Mouse (Mus musculus) myocyte (in vitro differentiated cells): ENCODE data around the gene Pou6f1. TPM values are rescaled to one million over a fixed set of nuclear protein-coding genes. Genes with fewer than 3 reads are reported as not detected.

Experiments used
- H3K27me3 ChIP-seq: one replicate; pipeline ENCODE4 v1.6.1; 2011; ENCODE audit not compliant: control insufficient read depth, insufficient read depth, insufficient read length
- H3K36me3 ChIP-seq: one replicate; pipeline ENCODE4 v1.6.1; 2011; ENCODE audit not compliant: control insufficient read depth, insufficient read depth
- H3K4me2 ChIP-seq: one replicate; pipeline ENCODE4 v1.6.1; 2011; ENCODE audit warnings: low read depth, control low read depth
- H3K4me3 ChIP-seq: one replicate; pipeline ENCODE4 v1.5.1; 2011; ENCODE audit warnings: mild to moderate bottlenecking, control low read depth, moderate library complexity
- H3K79me2 ChIP-seq: one replicate; pipeline ENCODE4 v1.6.1; 2011; ENCODE audit not compliant: control insufficient read depth, insufficient read depth
- H3ac ChIP-seq: one replicate; pipeline ENCODE4 v1.6.1; 2011; ENCODE audit not compliant: control insufficient read depth, insufficient read length
- CEBPB ChIP-seq: IDR thresholded peaks from 2 replicates; pipeline ENCODE4 v1.6.1; 2011; ENCODE audit warnings: mild to moderate bottlenecking, moderate library complexity; ENCODE audit not compliant: poor library complexity, insufficient read depth, severe bottlenecking
- E2F4 ChIP-seq: IDR thresholded peaks from one replicate; pipeline ENCODE4 v1.6.1; 2011; ENCODE audit warnings: mild to moderate bottlenecking, control low read depth, moderate library complexity; ENCODE audit not compliant: insufficient read depth
- MAX ChIP-seq: IDR thresholded peaks from one replicate; pipeline ENCODE4 v1.6.1; 2011; ENCODE audit warnings: low read depth, mild to moderate bottlenecking, control low read depth
- MYOD1 ChIP-seq, 3 experiments: IDR thresholded peaks; one replicate each; pipeline ENCODE4 v1.6.1; 2011; ENCODE audit warnings: control low read depth in 2 of 3, low read depth in 2 of 3, mild to moderate bottlenecking in 2 of 3, moderate library complexity in 1 of 3; ENCODE audit not compliant: insufficient read length in 2 of 3, control insufficient read depth in 1 of 3
- MYOG ChIP-seq, 3 experiments: IDR thresholded peaks; one replicate each; pipeline ENCODE4 v1.6.1; 2011; ENCODE audit warnings: control low read depth in 2 of 3, low read depth in 2 of 3, mild to moderate bottlenecking in 2 of 3; ENCODE audit not compliant: insufficient read length in 2 of 3, control insufficient read depth in 1 of 3, insufficient read depth in 1 of 3
- POLR2A ChIP-seq: IDR thresholded peaks from one replicate; pipeline ENCODE4 v1.6.1; 2011; ENCODE audit warnings: low read depth, mild to moderate bottlenecking, control low read depth, moderate library complexity; ENCODE audit not compliant: insufficient read length
- POLR2AphosphoS2 ChIP-seq: IDR thresholded peaks from one replicate; pipeline ENCODE4 v1.6.1; 2011; ENCODE audit warnings: low read depth, control low read depth; ENCODE audit not compliant: insufficient read length
- REST ChIP-seq: IDR thresholded peaks from one replicate; pipeline ENCODE4 v1.6.1; 2011; ENCODE audit warnings: mild to moderate bottlenecking, control low read depth, moderate library complexity; ENCODE audit not compliant: insufficient read depth, insufficient read length
- SRF ChIP-seq: IDR thresholded peaks from one replicate; pipeline ENCODE4 v1.6.1; 2011; ENCODE audit warnings: low read depth; ENCODE audit not compliant: control insufficient read depth, insufficient read length
- TCF12 ChIP-seq: IDR thresholded peaks from one replicate; pipeline ENCODE4 v1.6.1; 2011; ENCODE audit warnings: mild to moderate bottlenecking, control low read depth; ENCODE audit not compliant: poor library complexity, insufficient read depth, severe bottlenecking
- TCF3 ChIP-seq: IDR thresholded peaks from one replicate; pipeline ENCODE4 v1.6.1; 2011; ENCODE audit warnings: low read depth, control low read depth; ENCODE audit not compliant: insufficient read length
- USF1 ChIP-seq: IDR thresholded peaks from one replicate; pipeline ENCODE4 v1.6.1; 2011; ENCODE audit warnings: low read depth, mild to moderate bottlenecking, control low read depth, moderate library complexity
- polyA plus RNA-seq: library from polyadenylated mRNA; unstranded; fragments of >200 nt; fragmentation: generic; extraction: Trizol; gene quantifications from one replicate; pipeline ENCODE4 v1.2.1, GENCODE M21; 2012; ENCODE audit warnings: missing spikeins

Pou6f1 gene
- polyA plus RNA-seq, 1 experiment = 7.7 TPM

GRCm38 (mm10) chr15:100587166-100587565 lies 12.6 kb downstream of the Pou6f1 start:
- TF ChIP-seq TCF12 (no peak), TCF3 (no peak), POLR2A (no peak), SRF (no peak), USF1 (no peak), MAX (no peak), POLR2AphosphoS2 (no peak), MYOD1 (IDR thresholded peaks at IDR 0.05; ENCODE audit: control insufficient read depth in 1 of 3, insufficient read length in 2 of 3, low read depth in 2 of 3) (no peak), MYOG (IDR thresholded peaks at IDR 0.05; ENCODE audit: control insufficient read depth in 1 of 3, insufficient read depth in 1 of 3, insufficient read length in 2 of 3, low read depth in 2 of 3) (no peak), CEBPB (no peak)
- no peaks in the 10 kb centered on the region for H3K36me3 ChIP-seq
- no peaks in the 10 kb centered on the region for H3K79me2 ChIP-seq
- no peak overlapping the region for H3ac ChIP-seq
- H3K4me2 ChIP-seq = no peak overlapping the region
- no peaks in the 10 kb centered on the region for H3K27me3 ChIP-seq
- H3K4me3 ChIP-seq = no peak overlapping the region

- Histone ChIP-seq H3K36me3 (no peaks in the 10 kb centered on the region), H3K4me2 (no peak overlapping the region), H3K79me2 (no peaks in the 10 kb centered on the region), H3K27me3 (no peaks in the 10 kb centered on the region), H3ac (no peak overlapping the region), H3K4me3 (no peak overlapping the region)
- TF ChIP-seq TCF3 (no peak), MYOG (IDR thresholded peaks at IDR 0.05; ENCODE audit: control insufficient read depth in 1 of 3, insufficient read depth in 1 of 3, insufficient read length in 2 of 3, low read depth in 2 of 3) (peak in 2 of 3 experiments; percentile 53 to 54), MYOD1 (IDR thresholded peaks at IDR 0.05; ENCODE audit: control insufficient read depth in 1 of 3, insufficient read length in 2 of 3, low read depth in 2 of 3) (peak in 2 of 3 experiments; percentile 28 to 47)
These were observed 13.9 kb downstream of the Pou6f1 start for GRCm38 (mm10) chr15:100585931-100586330.

- Histone ChIP-seq H3K79me2 (no peaks in the 10 kb centered on the region), H3K4me3 (no peak overlapping the region), H3K27me3 (no peaks in the 10 kb centered on the region), H3K4me2 (no peak overlapping the region), H3ac (no peak overlapping the region), H3K36me3 (no peaks in the 10 kb centered on the region)
- no peak for TF ChIP-seq E2F4
- TF ChIP-seq POLR2AphosphoS2 = no peak
- TF ChIP-seq TCF3 = no peak
- TF ChIP-seq POLR2A = no peak
- no peak for TF ChIP-seq USF1
- no peak for TF ChIP-seq REST
- no peak for TF ChIP-seq SRF
- TF ChIP-seq TCF12 = no peak
These were observed 19.7 kb downstream of the Pou6f1 start for GRCm38 (mm10) chr15:100580108-100580507.

GRCm38 (mm10) chr15:100577972-100578371 lies 21.8 kb downstream of the Pou6f1 start:
- TF ChIP-seq POLR2AphosphoS2 = no peak
- peak in 2 of 3 experiments; percentile 17 to 62 for TF ChIP-seq MYOG (IDR thresholded peaks at IDR 0.05; ENCODE audit: control insufficient read depth in 1 of 3, insufficient read depth in 1 of 3, insufficient read length in 2 of 3, low read depth in 2 of 3)
- no peak for TF ChIP-seq CEBPB
- no peak for TF ChIP-seq MAX
- TF ChIP-seq POLR2A = no peak
- TF ChIP-seq USF1 = no peak
- no peak for TF ChIP-seq E2F4
- no peak for TF ChIP-seq SRF
- TF ChIP-seq REST = no peak
- TF ChIP-seq MYOD1 (IDR thresholded peaks at IDR 0.05; ENCODE audit: control insufficient read depth in 1 of 3, insufficient read length in 2 of 3, low read depth in 2 of 3) = peak in 2 of 3 experiments; percentile 75 to 89
- no peak for TF ChIP-seq TCF12

GRCm38 (mm10) chr15:100576810-100577209 lies 23.0 kb downstream of the Pou6f1 start:
- Histone ChIP-seq H3K4me3 (no peak overlapping the region), H3K27me3 (no peaks in the 10 kb centered on the region), H3K36me3 (no peaks in the 10 kb centered on the region), H3ac (no peak overlapping the region), H3K79me2 (no peaks in the 10 kb centered on the region), H3K4me2 (no peak overlapping the region)
- TF ChIP-seq MYOG (IDR thresholded peaks at IDR 0.05; ENCODE audit: control insufficient read depth in 1 of 3, insufficient read depth in 1 of 3, insufficient read length in 2 of 3, low read depth in 2 of 3) = no peak
- TF ChIP-seq E2F4 = no peak
- TF ChIP-seq REST = no peak
- TF ChIP-seq USF1 = no peak
- no peak for TF ChIP-seq SRF
- no peak for TF ChIP-seq MYOD1 (IDR thresholded peaks at IDR 0.05; ENCODE audit: control insufficient read depth in 1 of 3, insufficient read length in 2 of 3, low read depth in 2 of 3)
- no peak for TF ChIP-seq POLR2AphosphoS2
- TF ChIP-seq TCF12 = no peak
- TF ChIP-seq TCF3 = no peak
- no peak for TF ChIP-seq POLR2A
- no peak for TF ChIP-seq CEBPB
- TF ChIP-seq MAX = no peak

More at GRCm38 (mm10) chr15:100577972-100578371, 21.8 kb downstream of the Pou6f1 start:
- Histone ChIP-seq H3K27me3 (no peaks in the 10 kb centered on the region), H3K36me3 (no peaks in the 10 kb centered on the region), H3K79me2 (no peaks in the 10 kb centered on the region), H3K4me3 (no peak overlapping the region), H3ac (no peak overlapping the region), H3K4me2 (no peak overlapping the region)
